Mouse (Mus musculus) kidney, adult 18-20 months (tissue): Measurements from ENCODE around the gene Topaz1.
"Not testable (repeated sequence)": the region's sequence is repeated elsewhere in the genome, so short reads cannot be mapped to it uniquely, and the experiment has no call there.

Experiments
- DNase-seq: peaks from one replicate; pipeline ENCODE4 v3.0.0; 2021

The Topaz1 gene

DNA sequence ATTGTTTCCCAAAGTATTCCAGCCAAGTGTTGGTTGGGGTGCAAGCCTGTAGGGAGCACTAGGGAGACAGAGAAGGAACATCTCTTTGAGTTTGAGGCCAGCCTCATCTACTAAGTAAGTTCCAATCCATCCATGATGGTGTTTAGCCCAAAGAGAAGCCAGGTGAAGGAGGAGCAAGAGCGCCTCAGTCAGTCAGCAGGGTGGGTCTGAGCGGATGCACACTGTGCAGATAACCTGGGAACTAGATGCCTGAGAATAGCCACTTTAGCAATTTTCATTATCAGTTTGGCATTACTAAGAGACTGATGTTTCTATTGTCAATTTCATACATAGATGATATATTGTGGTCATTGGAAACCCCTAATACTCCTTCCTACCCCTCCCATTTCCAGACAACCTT, 67.6 kb downstream of the Topaz1 start:
- DNase-seq: peak; percentile 9

GRCm38 (mm10) chr9:122815239-122815851, 68.2 kb downstream of the Topaz1 start:
- peak; percentile 25 for DNase-seq

DNA sequence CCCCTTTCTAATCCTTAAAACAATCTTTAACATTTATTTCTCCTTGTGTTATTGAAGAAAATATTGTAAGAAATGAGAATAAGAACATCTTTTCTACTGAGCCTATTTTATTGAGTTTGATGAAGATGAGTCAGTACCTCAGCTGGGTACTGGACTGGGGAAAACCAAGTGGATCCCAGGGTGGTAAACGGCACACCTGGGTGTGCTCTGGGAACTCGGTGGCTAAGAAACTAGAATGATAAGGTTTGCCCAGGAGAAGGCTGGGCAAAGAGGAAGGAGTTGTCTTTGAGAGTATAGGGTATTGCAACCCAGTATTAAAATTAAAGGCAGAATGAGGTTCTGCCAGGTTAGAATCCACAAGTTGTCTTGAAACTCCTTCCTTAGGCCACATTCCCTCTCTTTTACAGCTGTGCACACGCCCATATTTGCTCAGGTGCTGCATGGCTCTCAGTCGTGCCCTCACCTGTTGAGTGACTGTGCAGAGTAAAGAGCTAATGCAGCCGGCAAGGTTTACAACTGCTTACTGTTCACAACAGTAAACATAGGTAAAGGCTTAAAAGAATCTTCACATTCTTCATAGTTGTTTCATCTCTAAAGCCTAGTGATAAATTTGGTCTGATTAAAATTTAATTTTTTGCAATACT, 76.3 kb downstream of the Topaz1 start:
- no peak for DNase-seq

GRCm38 (mm10) chr9:122826743-122827142, 79.6 kb downstream of the Topaz1 start:
- no peak for DNase-seq

DNA sequence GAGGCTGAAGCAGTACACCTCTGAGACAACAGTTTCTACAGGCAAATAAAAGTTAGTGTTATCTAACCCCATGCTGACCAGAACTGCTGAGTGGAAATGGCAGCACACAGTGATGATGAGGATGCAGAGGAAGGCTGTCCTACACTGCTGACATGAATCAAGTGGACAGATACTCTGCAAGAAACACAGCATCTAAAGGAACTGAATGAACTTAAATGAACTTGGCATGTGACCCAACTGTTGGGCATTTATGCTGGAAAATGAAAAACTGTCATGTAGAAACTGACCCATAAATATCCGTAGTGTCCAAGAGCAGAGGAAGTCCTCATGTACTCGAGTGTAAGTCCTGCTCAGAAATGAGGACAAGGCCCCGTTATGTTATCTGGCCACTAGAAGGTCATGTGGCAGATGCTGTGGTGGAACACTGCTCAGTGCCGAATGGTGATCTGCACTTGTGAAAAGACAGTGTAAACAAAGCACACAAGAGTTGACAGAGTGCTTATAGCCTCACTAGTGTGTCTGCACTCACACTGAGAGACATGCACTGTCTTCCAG, 82.8 kb downstream of the Topaz1 start:
- no peak for DNase-seq

GRCm38 (mm10) chr9:122836126-122836525, 89.0 kb downstream of the Topaz1 start:
- DNase-seq: no peak

DNA sequence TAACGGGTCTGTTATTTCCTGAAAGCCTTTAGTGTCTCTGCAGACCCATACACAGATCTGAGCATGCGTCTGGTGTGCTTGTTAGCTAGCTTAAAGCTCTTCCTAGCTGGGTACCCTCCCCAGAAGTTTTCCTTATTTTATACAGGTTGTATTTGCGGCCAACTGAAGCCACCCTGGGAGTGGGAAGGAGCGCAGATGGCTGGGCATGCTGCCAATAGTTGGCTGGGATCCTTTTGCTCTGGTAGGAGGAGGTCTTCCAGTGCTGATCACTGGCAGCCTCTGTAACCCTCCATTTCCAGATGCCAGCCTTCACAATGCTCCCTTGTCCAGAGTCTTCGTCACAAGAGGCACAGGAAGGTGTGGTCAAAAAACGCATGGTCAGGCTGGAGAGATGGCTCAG, 89.6 kb downstream of the Topaz1 start:
- peak; percentile 45 for DNase-seq

DNA sequence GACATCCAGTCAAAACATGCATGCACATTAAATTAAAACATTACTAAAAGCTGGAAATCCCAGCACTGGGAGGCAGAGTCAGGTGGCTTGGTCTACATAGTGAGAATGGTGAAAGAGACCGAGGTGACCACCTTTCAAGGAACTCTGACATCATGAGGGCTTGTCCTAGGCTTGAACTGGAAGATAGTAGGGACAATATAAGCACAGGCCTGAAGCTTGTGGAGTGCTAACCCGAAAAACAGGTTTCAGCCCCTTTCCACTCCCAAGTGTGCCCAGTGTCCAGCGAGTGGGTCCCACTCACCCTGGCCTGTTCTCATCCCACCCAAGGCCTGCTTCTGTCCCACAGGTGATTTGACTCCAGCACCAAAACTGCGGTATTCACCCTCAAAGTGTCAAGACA, 90.1 kb downstream of the Topaz1 start:
- DNase-seq: no peak

- DNase-seq: peak; percentile 70
These were observed 90.5 kb downstream of the Topaz1 start for GRCm38 (mm10) chr9:122837680-122838079.

DNA sequence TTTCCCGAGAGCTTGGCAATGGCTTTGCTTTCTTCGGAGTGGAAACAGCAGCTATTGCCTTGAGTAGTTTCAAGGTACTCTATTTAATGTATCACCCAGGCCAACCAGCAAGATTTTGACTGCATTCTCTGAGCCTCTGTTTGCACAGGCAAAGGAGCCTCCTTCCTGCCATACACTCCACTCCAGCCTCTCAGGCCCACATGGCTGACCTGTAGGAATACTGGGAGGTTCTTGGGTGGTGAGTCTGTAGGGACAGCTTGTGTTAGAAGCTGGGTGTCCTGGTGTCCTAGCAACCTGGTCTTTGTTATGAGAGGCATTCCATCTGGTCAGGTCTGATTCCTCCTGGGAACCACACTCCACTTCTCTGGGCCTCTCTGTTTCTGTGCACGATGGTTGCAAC, 96.6 kb downstream of the Topaz1 start, which contains the start of gene Gm35549:
TSS of gene Gm35549 (minus strand) at position 276 of the 400 bp plus-strand sequence.
- DNase-seq: no peak

DNA sequence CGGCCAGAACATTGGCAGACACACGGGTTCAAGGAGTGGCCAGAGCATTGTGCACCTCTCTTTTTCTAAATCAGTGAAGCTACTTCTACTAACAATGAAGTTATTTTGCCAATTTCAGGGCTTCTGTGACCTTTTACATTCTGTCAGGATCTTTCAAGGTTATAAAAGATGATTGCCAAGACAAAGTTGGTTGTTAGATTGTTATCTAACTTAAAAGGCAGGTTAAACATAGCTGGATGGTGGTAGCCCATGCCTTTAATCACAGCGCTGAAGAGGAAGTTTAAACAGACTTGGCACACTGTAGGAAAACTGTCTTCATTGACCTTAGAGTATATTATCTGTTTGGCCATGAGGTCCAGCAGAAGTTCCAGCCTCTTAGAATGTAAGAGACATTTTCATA, 98.5 kb downstream of the Topaz1 start:
- no peak for DNase-seq

DNA sequence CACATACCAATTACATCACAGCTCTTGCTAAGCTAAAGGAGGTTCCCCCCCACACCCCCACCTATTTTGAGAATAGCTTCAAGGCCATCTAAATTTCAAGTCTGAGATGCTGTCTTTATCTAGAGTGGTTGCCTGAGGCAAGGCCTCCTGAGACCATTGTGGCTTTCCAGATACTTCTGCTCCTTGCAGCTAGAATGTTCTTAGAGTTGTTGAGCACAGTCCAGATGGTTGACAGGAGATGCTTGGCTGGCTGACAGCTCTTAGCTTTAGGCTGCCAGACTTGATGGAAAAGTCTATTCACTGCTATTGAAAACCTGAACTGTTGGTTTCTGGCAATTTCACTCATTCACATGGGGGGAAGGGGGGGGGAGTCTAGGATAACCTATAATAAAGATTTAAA, 99.0 kb downstream of the Topaz1 start:
- DNase-seq: no peak

GRCm38 (mm10) chr9:122847811-122848311, 100.7 kb downstream of the Topaz1 start:
- not testable (repeated sequence) for DNase-seq
